Mouse (Mus musculus) cerebellum, adult 2 months (tissue): ENCODE data around the gene Repin1. TPM values are rescaled to one million over a fixed set of nuclear protein-coding genes. Genes with fewer than 3 reads are reported as not detected.

Source experiments
- DNase-seq, 2 experiments: peaks; one replicate each; pipeline ENCODE4 v3.0.0; 2021
- H3K27ac ChIP-seq: fragments of 200-500 bp; 2 replicates; pipeline ENCODE4 v1.5.1; 2012; ENCODE audit warnings: low read length, control low read depth, inconsistent platforms; ENCODE audit not compliant: insufficient read depth
- H3K27me3 ChIP-seq: fragments of 200-500 bp; 2 replicates; pipeline ENCODE4 v1.6.1; 2012; ENCODE audit warnings: inconsistent platforms, mild to moderate bottlenecking, low read length, moderate library complexity; ENCODE audit not compliant: control insufficient read depth, insufficient read depth
- H3K4me1 ChIP-seq: fragments of 200-500 bp; 2 replicates; pipeline ENCODE4 v1.6.1; 2011; ENCODE audit warnings: low read length; ENCODE audit not compliant: control insufficient read depth, insufficient read depth
- H3K4me3 ChIP-seq: fragments of 200-500 bp; replicated peaks from 2 replicates; pipeline ENCODE3; 2011; ENCODE audit warnings: mild to moderate bottlenecking, low read depth, low read length, control low read depth; ENCODE audit not compliant: insufficient read depth
- CTCF ChIP-seq: fragments of 200-500 bp; IDR thresholded peaks from 2 replicates; pipeline ENCODE4 v1.5.1; 2011; ENCODE audit warnings: low read depth, mild to moderate bottlenecking, control low read depth, low read length, moderate library complexity, borderline replicate concordance; ENCODE audit not compliant: insufficient read depth
- POLR2A ChIP-seq: fragments of 200-500 bp; IDR thresholded peaks from 2 replicates; pipeline ENCODE4 v1.6.1; 2011; ENCODE audit warnings: low read length, control low read depth, borderline replicate concordance; ENCODE audit not compliant: insufficient read depth
- WGBS: fragments of 180-500 bp; shearing (Covaris S2); methylation state at CpG from one replicate; pipeline ENCODE4 v1.1.7; 2018; 5-methylcytosine and 5-hydroxymethylcytosine counted together
- polyA plus RNA-seq: library from polyadenylated mRNA; depleted of rRNA; stranded (reverse); fragments of >200 nt; gene quantifications from 2 replicates; pipeline ENCODE4 v1.2.3, GENCODE M21; 2012

The Repin1 gene
- polyA plus RNA-seq, 1 experiment, result 98.5 TPM

DNA sequence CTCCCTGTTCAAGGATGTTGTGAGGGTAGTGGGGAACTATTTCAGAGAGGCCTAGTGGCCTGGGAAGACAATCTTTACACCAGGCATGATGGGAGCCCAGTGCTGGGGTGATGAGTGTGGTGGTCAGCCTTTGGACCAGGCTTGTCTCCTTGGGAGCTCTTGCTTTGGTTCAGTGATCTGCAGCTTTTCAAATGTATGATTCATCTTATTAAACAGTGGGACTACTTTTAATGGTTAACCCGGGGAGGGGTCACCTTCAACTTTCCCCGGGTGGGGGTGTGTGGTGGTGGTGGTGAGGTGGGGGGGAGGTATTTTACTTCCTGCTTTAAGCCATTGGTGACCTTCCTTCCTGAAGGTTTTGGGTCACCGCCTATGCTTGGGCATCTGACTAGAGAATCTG is 34.7 kb downstream of the Repin1 start:
- peaks cover 13% of the 10 kb centered on the region; the same call in 1 of the 2 replicates for H3K4me1 ChIP-seq
- no peak for TF ChIP-seq CTCF
- TF ChIP-seq POLR2A, result no peak
- no peaks in the 10 kb centered on the region for H3K27me3 ChIP-seq
- peak overlapping the region; percentile 35; the same call in 1 of the 2 replicates for H3K27ac ChIP-seq
- no peak for DNase-seq
- WGBS, result 78% methylated on average over 3 of the region's 3 CpGs
- no peak overlapping the region for H3K4me3 ChIP-seq

DNA sequence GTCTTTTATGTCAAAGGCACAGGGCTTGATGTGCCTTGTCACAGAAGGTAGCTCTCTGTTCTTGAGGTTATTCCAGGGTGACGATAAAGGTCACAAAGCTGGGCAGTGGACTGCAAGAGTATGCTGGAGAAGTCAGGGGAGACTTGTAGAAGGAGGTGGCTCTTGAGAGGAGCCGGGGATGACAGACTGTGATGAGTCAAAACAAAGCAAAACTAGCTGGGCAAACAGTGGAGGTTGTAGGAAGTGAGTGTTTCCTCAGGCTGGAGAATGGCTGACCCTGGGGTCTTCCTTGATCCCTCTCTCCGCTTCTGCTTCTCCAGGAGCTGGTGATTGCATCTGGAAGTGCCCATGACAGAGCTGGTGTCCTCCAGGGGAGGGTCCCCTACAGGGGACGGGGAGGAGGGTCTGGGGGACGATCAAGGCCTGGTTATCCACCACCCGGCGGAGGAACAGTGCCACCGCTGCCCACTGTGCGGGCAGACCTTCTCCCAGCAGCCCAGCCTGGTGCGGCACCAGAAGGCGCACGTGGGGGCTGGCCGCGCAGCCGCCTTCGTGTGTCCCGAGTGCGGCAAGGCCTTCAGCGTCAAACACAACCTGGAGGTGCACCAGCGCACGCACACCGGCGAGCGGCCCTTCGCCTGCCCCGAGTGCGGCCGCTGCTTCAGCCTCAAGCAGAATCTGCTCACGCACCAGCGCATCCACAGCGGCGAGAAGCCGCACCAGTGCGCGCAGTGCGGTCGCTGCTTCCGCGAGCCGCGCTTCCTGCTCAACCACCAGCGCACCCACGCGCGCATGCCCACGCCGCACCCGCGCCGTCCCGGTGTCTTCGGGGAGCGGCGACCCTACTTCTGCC is 35.4 kb downstream of the Repin1 start:
- peak; percentile 68 to 73 for DNase-seq
- TF ChIP-seq POLR2A (peak; percentile 46; the same call in 1 of the 2 replicates), CTCF (no peak)
- WGBS, result 4% methylated on average over 54 of the region's 54 CpGs
- Histone ChIP-seq H3K4me3 (peak overlapping the region; percentile 61), H3K27ac (peak overlapping the region; percentile 46; the same call in 1 of the 2 replicates), H3K4me1 (peaks cover 13% of the 10 kb centered on the region; the same call in 1 of the 2 replicates), H3K27me3 (no peaks in the 10 kb centered on the region)

GRCm38 (mm10) chr6:48629661-48630034 is 36.0 kb downstream of the Repin1 start:
- WGBS, result 6% methylated on average over 13 of the region's 13 CpGs
- no peaks in the 10 kb centered on the region for H3K27me3 ChIP-seq
- H3K27ac ChIP-seq, result peak overlapping the region; percentile 46; the same call in 1 of the 2 replicates
- DNase-seq, result no peak
- H3K4me3 ChIP-seq, result peak overlapping the region; percentile 61
- no peak for TF ChIP-seq POLR2A
- no peak for TF ChIP-seq CTCF
- peaks cover 13% of the 10 kb centered on the region; the same call in 1 of the 2 replicates for H3K4me1 ChIP-seq

DNA sequence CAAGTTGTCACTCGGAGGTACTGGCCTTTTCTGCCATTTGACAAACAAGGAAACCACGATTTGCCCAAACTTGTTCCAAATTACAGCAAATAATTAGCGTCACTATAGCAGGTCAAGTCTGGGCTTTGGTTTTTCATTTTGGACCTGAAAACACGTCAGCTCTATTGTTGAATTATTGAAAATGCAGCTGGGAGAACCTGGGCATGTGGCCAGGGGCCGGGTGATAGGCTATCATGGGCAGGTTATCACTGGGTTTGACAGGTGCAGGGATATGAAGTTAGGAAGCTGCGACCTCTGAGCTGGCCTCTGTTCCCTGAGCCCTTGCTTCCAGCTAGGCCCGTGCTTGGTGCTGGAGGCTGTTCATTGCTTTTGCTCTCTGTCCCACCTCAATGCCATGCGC is 37.1 kb downstream of the Repin1 start:
- peaks cover 13% of the 10 kb centered on the region; the same call in 1 of the 2 replicates for H3K4me1 ChIP-seq
- 89% methylated on average over 8 of the region's 8 CpGs for WGBS
- no peak for TF ChIP-seq POLR2A
- TF ChIP-seq CTCF, result no peak
- H3K4me3 ChIP-seq, result no peak overlapping the region
- H3K27ac ChIP-seq, result no peak overlapping the region
- no peak for DNase-seq
- no peaks in the 10 kb centered on the region for H3K27me3 ChIP-seq

GRCm38 (mm10) chr6:48635105-48635504 is 41.4 kb downstream of the Repin1 start:
- no peak overlapping the region for H3K4me3 ChIP-seq
- TF ChIP-seq CTCF (no peak), POLR2A (no peak)
- H3K27me3 ChIP-seq, result no peaks in the 10 kb centered on the region
- no peak for DNase-seq
- no peak overlapping the region for H3K27ac ChIP-seq
- H3K4me1 ChIP-seq, result no peaks in the 10 kb centered on the region
- WGBS, result 97% methylated on average over 2 of the region's 2 CpGs

DNA sequence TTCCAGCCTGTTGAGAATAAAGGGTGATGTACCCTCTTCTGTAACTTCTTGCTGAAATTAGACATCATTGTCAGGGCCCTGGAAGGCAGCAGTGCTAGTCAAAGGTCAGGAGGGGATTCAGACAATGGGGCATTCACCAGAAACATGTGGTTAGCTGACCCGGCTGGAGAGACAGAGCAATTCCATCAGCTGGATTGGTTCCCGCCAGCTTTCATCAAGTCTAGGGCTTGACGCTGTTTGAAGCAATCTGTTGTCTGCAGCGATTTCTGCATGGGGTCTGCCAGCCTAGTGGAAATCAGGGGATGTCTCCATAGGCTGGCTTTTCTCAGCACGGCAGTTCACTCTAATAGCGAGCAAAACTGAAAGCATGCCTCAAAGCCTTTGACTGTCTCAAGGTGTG is 42.8 kb downstream of the Repin1 start:
- no peaks in the 10 kb centered on the region for H3K4me1 ChIP-seq
- no peak for DNase-seq
- no peaks in the 10 kb centered on the region for H3K27me3 ChIP-seq
- no peak for TF ChIP-seq CTCF
- no peak for TF ChIP-seq POLR2A
- H3K27ac ChIP-seq, result no peak overlapping the region
- 27% methylated on average over 6 of the region's 6 CpGs for WGBS
- no peak overlapping the region for H3K4me3 ChIP-seq

DNA sequence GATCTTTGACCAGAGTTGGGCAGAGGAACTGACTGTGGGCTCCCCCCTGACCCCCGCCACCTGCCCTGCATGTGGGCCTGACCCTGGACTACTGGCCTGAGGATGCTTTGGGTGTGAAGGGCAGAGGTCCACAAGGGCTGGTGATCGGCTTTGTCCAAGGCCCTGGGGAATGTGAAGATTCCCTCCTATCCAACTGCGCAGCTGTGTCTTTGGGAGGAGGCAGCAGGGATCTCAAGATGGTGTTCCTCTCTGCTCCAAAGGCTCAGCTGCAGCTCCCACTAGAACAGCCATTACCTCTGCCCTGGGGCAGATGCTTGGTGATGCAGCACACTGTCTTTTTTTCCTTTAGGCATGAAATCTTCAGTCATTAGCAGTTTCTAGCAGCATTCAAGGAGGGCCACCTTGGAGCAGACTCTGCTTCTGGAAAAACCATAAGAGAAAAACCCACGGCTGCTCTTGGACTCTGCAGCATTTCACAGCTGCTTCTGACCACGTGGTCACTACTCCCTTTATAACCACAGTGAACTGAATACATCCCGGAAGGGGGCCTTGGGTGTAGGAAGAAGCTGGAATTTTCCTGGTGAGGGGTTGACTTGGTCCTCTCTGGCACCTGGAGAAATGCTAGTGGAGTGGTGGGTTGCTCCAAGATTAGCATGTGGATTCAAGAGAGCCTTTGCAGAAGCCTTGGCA is 44.3 kb downstream of the Repin1 start:
- no peak for TF ChIP-seq CTCF
- no peak for TF ChIP-seq POLR2A
- no peak for DNase-seq
- 47% methylated on average over 6 of the region's 6 CpGs for WGBS
- H3K27me3 ChIP-seq, result no peaks in the 10 kb centered on the region
- H3K4me1 ChIP-seq, result no peaks in the 10 kb centered on the region
- no peak overlapping the region for H3K27ac ChIP-seq
- no peak overlapping the region for H3K4me3 ChIP-seq
